ENCODE assay signal across 15 mouse cellular contexts in genomic region chr6:30671696-30672095, GRCm38 (mm10). TPM values are rescaled to one million over a fixed set of nuclear protein-coding genes. Genes with fewer than 3 reads are reported as not detected.
DNase-seq lines count a peak whose midpoint lies in the region; ATAC-seq and TF ChIP-seq lines count a peak whose summit lies in the region.
"Had no signal": no experiment of that assay in that cellular context is flagged by ENCODE, and none has a peak within 500 bp of the region (broad histone marks: within the 10 kb centered on the region; RNA-seq: fewer than 3 reads in every experiment).

No protein-coding gene starts in this region.

- H3K27ac ChIP-seq in hindbrain, embryonic 13.5 days = peak overlapping the region; percentile 48; the same call in 1 of the 2 replicates
- H3K27ac ChIP-seq in hindbrain, postnatal 0 days = no peak overlapping the region
- peak overlapping the region; percentile 2 for H3K27ac ChIP-seq in limb, embryonic 11.5 days (replicated peaks; ENCODE audit: low read depth, low read length)
- H3K27ac ChIP-seq: hindbrain, embryonic 14.5 days; liver, embryonic 13.5 days; macrophage had no signal

- H3K9ac ChIP-seq in hindbrain, embryonic 13.5 days = no peak overlapping the region
- H3K9ac ChIP-seq in hindbrain, postnatal 0 days (replicated peaks; ENCODE audit: low read length) = no peak overlapping the region
- no peak overlapping the region for H3K9ac ChIP-seq in limb, embryonic 11.5 days (ENCODE audit: low read length)
- H3K9ac ChIP-seq: hindbrain, embryonic 14.5 days; liver, embryonic 13.5 days had no signal

- DNase-seq in hindbrain, postnatal 0 days (ENCODE audit: low spot score) = no peak
- peak; percentile 33 for DNase-seq in CD4-positive, CD25-positive, alpha-beta regulatory T cell, adult 2 months (ENCODE audit: low read depth, low spot score)
- DNase-seq in limb, embryonic 11.5 days (ENCODE audit: low spot score) = no peak
- DNase-seq in heart, postnatal 25 days (ENCODE audit: low spot score) = no peak
- DNase-seq in right cerebral cortex, postnatal 14 days = no peak
- DNase-seq: adrenal gland, postnatal 14 days; cerebellum, adult 11 months; embryo, embryonic 11 days; kidney, postnatal 14 days; liver, embryonic 13.5 days had no signal

- ATAC-seq in hindbrain, embryonic 13.5 days (ENCODE audit: low FRiP score) = no peak
- ATAC-seq in hindbrain, postnatal 0 days = no peak
- peak; percentile 78 for ATAC-seq in common myeloid progenitor, adult 5-6 weeks (replicated peaks; ENCODE audit: low read depth, poor library complexity, severe bottlenecking)
- no peak for ATAC-seq in limb, embryonic 11.5 days (ENCODE audit: insufficient number of reproducible peaks, low FRiP score, low TSS enrichment, low read depth)

- no peak for TF ChIP-seq CTCF in hindbrain, postnatal 0 days (IDR thresholded peaks at IDR 0.05; ENCODE audit: low read depth)

- no peaks in the 10 kb centered on the region for H3K27me3 ChIP-seq in hindbrain, embryonic 13.5 days
- no peaks in the 10 kb centered on the region for H3K27me3 ChIP-seq in hindbrain, postnatal 0 days (ENCODE audit: insufficient read depth, low read length)
- H3K27me3 ChIP-seq in limb, embryonic 11.5 days (ENCODE audit: control insufficient read depth, insufficient read depth, low read length) = no peaks in the 10 kb centered on the region
- H3K27me3 ChIP-seq: liver, embryonic 13.5 days had no signal

- no peaks in the 10 kb centered on the region for H3K36me3 ChIP-seq in hindbrain, embryonic 13.5 days
- no peaks in the 10 kb centered on the region for H3K36me3 ChIP-seq in hindbrain, postnatal 0 days (ENCODE audit: insufficient read depth, low read length)
- no peaks in the 10 kb centered on the region for H3K36me3 ChIP-seq in limb, embryonic 11.5 days (ENCODE audit: control insufficient read depth, insufficient read depth, low read length)
- H3K36me3 ChIP-seq: liver, embryonic 13.5 days had no signal

- no peak overlapping the region for H3K4me2 ChIP-seq in hindbrain, embryonic 13.5 days
- no peak overlapping the region for H3K4me2 ChIP-seq in hindbrain, postnatal 0 days (ENCODE audit: low read depth, low read length)
- no peak overlapping the region for H3K4me2 ChIP-seq in limb, embryonic 11.5 days (ENCODE audit: low read depth, severe bottlenecking)
- H3K4me2 ChIP-seq: hindbrain, embryonic 14.5 days; liver, embryonic 13.5 days had no signal

- H3K9me3 ChIP-seq in hindbrain, embryonic 13.5 days = no peaks in the 10 kb centered on the region
- no peaks in the 10 kb centered on the region for H3K9me3 ChIP-seq in hindbrain, postnatal 0 days (ENCODE audit: low read length)
- H3K9me3 ChIP-seq in limb, embryonic 11.5 days (ENCODE audit: control insufficient read depth, low read length) = no peaks in the 10 kb centered on the region
- H3K9me3 ChIP-seq: liver, embryonic 13.5 days had no signal

- intact Hi-C loops in heart, postnatal 25 days (cut with DNase I) = no loop called here

- H3K4me3 ChIP-seq in hindbrain, embryonic 13.5 days = no peak overlapping the region
- H3K4me3 ChIP-seq in hindbrain, postnatal 0 days (ENCODE audit: low read length) = no peak overlapping the region
- no peak overlapping the region for H3K4me3 ChIP-seq in limb, embryonic 11.5 days (ENCODE audit: low read depth, low read length)
- H3K4me3 ChIP-seq: liver, embryonic 13.5 days had no signal

- H3K4me1 ChIP-seq in hindbrain, embryonic 13.5 days (replicated peaks) = peaks cover 45% of the 10 kb centered on the region
- H3K4me1 ChIP-seq in hindbrain, postnatal 0 days (ENCODE audit: insufficient read depth, low read length) = peaks cover 21% of the 10 kb centered on the region
- H3K4me1 ChIP-seq in limb, embryonic 11.5 days (ENCODE audit: control insufficient read depth, insufficient read depth, low read length) = peaks cover 56% of the 10 kb centered on the region

- 71% methylated on average over 5 of the region's 5 CpGs for WGBS in hindbrain, embryonic 13.5 days
- WGBS in hindbrain, postnatal 0 days = 60% methylated on average over 5 of the region's 5 CpGs
- WGBS in limb, embryonic 11.5 days = 66% methylated on average over 5 of the region's 5 CpGs

RNA-seq across cellular contexts. Expression of gene Cep41, which starts 21.9 kb away (rescaled TPM):
- polyA plus RNA-seq in hindbrain, embryonic 13.5 days (2015; fragmentation: Nextera tagmentation; extraction: Ambion mirVana) = 13.3 and 14.2 TPM in 2 replicates
- total RNA-seq in hindbrain, postnatal 0 days (2014; rRNA removed) = 6.1 and 9.8 TPM in 2 replicates
- polyA plus RNA-seq in hindbrain, postnatal 0 days (2015; fragmentation: Nextera tagmentation; extraction: Ambion mirVana) = 8.2 TPM in 2 replicates
- 9.3 and 12.0 TPM in 2 replicates for total RNA-seq in common myeloid progenitor, adult 5-6 weeks (2017)
- 43.2 and 48.9 TPM in 2 replicates for polyA plus RNA-seq in limb, embryonic 11.5 days (2014; fragmentation: Nextera tagmentation; extraction: Ambion mirVana)
- 1 to 10 TPM; 1.9 to 3.1 TPM for total RNA-seq in heart, postnatal 25 days (2021)

RNA-seq across cellular contexts. Expression of gene Cpa1, which starts 32.7 kb away (rescaled TPM):
- 0.71 and 1.1 TPM in 2 replicates for polyA plus RNA-seq in hindbrain, embryonic 13.5 days (2015; fragmentation: Nextera tagmentation; extraction: Ambion mirVana)
- total RNA-seq in hindbrain, postnatal 0 days (2014; rRNA removed) = 0.68 and 0.84 TPM in 2 replicates
- polyA plus RNA-seq in hindbrain, postnatal 0 days (2015; fragmentation: Nextera tagmentation; extraction: Ambion mirVana) = 0.40 and 0.68 TPM in 2 replicates
- not detected in 2 replicates for total RNA-seq in common myeloid progenitor, adult 5-6 weeks (2017)
- polyA plus RNA-seq in limb, embryonic 11.5 days (2014; fragmentation: Nextera tagmentation; extraction: Ambion mirVana) = 0.27 TPM in 1 of 2 replicates, not detected in the other
- total RNA-seq in heart, postnatal 25 days (2021) = under 1 TPM in 1 of 2 experiments, not detected in 1; 0.16 TPM
- total RNA-seq: layer of hippocampus, postnatal 14 days had no signal
- polyA plus RNA-seq: macrophage had no signal

RNA-seq across cellular contexts. Expression of gene Mest, which starts 51.7 kb away (rescaled TPM):
- polyA plus RNA-seq in hindbrain, embryonic 13.5 days (2015; fragmentation: Nextera tagmentation; extraction: Ambion mirVana) = 367 and 379 TPM in 2 replicates
- 237 and 326 TPM in 2 replicates for total RNA-seq in hindbrain, postnatal 0 days (2014; rRNA removed)
- polyA plus RNA-seq in hindbrain, postnatal 0 days (2015; fragmentation: Nextera tagmentation; extraction: Ambion mirVana) = 152 and 154 TPM in 2 replicates
- 0.14 TPM in 1 of 2 replicates, not detected in the other for total RNA-seq in common myeloid progenitor, adult 5-6 weeks (2017)
- polyA plus RNA-seq in limb, embryonic 11.5 days (2014; fragmentation: Nextera tagmentation; extraction: Ambion mirVana) = 2,834 and 2,987 TPM in 2 replicates
- total RNA-seq in heart, postnatal 25 days (2021) = 10 to 100 TPM; 12.3 to 15.2 TPM

Comparison
In these comparisons a context has a peak if more than half of its experiments do, and no peak if none do; other contexts are left out.
1. RNA of gene Mest, which starts 51.7 kb away (total RNA-seq): 237 to 326 TPM in hindbrain, postnatal 0 days; 12.3 to 15.2 TPM in heart, postnatal 25 days and 0.14 TPM in common myeloid progenitor, adult 5-6 weeks; every median in the first group is over 10 times any median in the second.